Mouse (Mus musculus) midbrain, embryonic 14.5 days (tissue): ENCODE measurements around the gene Agpat3. TPM values are rescaled to one million over a fixed set of nuclear protein-coding genes. Genes with fewer than 3 reads are reported as not detected.

Source experiments
- ATAC-seq: fragments of 200-750 bp; cut with Nextera tagmentation; 2 replicates; pipeline ENCODE4 v1.8.0; 2017; ENCODE audit warnings: moderate number of reproducible peaks, moderate library complexity; ENCODE audit not compliant: low FRiP score, low TSS enrichment
- DNase-seq: peaks from one replicate; pipeline ENCODE4 v3.0.0-alpha.2; 2015
- H3K27ac ChIP-seq: fragments of 300-500 bp; sonication (generic); replicated peaks from 2 replicates; pipeline ENCODE4 v1.5.1; 2014; ENCODE audit warnings: mild to moderate bottlenecking, low read depth, low read length, moderate library complexity
- H3K27me3 ChIP-seq: fragments of 300-500 bp; sonication (generic); 2 replicates; pipeline ENCODE4 v1.6.1; 2014; ENCODE audit warnings: low read length, control low read depth, mixed read lengths; ENCODE audit not compliant: control insufficient read depth, insufficient read depth
- H3K36me3 ChIP-seq: fragments of 300-500 bp; sonication (generic); 2 replicates; pipeline ENCODE4 v1.6.1; 2014; ENCODE audit warnings: low read length, control low read depth; ENCODE audit not compliant: control insufficient read depth, insufficient read depth
- H3K4me1 ChIP-seq: fragments of 300-500 bp; sonication (generic); 2 replicates; pipeline ENCODE4 v1.6.1; 2014; ENCODE audit warnings: mild to moderate bottlenecking, antibody characterized with exemption, low read length, control low read depth; ENCODE audit not compliant: control insufficient read depth, insufficient read depth
- H3K4me2 ChIP-seq: fragments of 300-500 bp; sonication (generic); 2 replicates; pipeline ENCODE4 v1.6.1; 2014; ENCODE audit warnings: mild to moderate bottlenecking, low read length, moderate library complexity
- H3K4me3 ChIP-seq: fragments of 300-500 bp; sonication (generic); replicated peaks from 2 replicates; pipeline ENCODE4 v1.5.1; 2014; ENCODE audit warnings: low read depth, low read length
- H3K9ac ChIP-seq: fragments of 300-500 bp; sonication (generic); replicated peaks from 2 replicates; pipeline ENCODE4 v1.6.1; 2014; ENCODE audit warnings: mild to moderate bottlenecking, low read length, moderate library complexity
- H3K9me3 ChIP-seq: fragments of 300-500 bp; sonication (generic); 2 replicates; pipeline ENCODE4 v1.6.1; 2016; ENCODE audit warnings: low read length, control low read depth, mixed read lengths; ENCODE audit not compliant: control insufficient read depth
- WGBS: fragments of 180-500 bp; shearing (Covaris S2); extraction: QIAGEN DNeasy Blood & Tissue Kit; methylation state at CpG from one replicate; pipeline ENCODE4 v1.1.7; 2014; 5-methylcytosine and 5-hydroxymethylcytosine counted together
- polyA plus RNA-seq: library from polyadenylated mRNA; unstranded; fragments of >200 nt; fragmentation: Nextera tagmentation; extraction: Ambion mirVana; gene quantifications from 2 replicates; pipeline ENCODE4 v1.2.1, GENCODE M21; 2014

Agpat3 gene
- polyA plus RNA-seq, 1 experiment from 2014 or later = 61.4 TPM

DNA sequence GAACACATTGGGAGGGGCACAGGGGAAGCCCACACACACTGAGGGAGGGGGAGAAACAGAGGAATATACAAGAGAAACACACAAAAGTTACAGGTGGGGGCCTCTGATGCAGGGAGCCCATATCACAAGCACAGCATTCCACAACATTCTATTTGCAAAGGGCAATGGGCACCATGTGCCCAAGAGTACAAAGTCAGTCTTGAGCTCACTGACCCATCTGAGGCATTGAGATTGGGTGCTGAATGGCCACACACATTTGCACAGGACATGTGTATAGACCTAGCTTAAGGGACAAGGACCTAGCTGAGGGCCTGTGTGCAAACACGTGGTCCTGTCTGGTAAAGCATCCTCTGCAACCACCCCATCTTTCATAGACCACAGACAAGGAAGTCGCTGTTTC lies 6.8 kb downstream of the Agpat3 start:
- H3K36me3 ChIP-seq = no peaks in the 10 kb centered on the region
- no peaks in the 10 kb centered on the region for H3K27me3 ChIP-seq
- H3K9ac ChIP-seq = no peak overlapping the region
- H3K9me3 ChIP-seq = no peaks in the 10 kb centered on the region
- H3K4me2 ChIP-seq = no peak overlapping the region
- no peak for DNase-seq
- 0 out of 2 replicates have a peak, but pooled peaks cover 4% of the 10 kb centered on the region for H3K4me1 ChIP-seq
- no peak overlapping the region for H3K4me3 ChIP-seq
- ATAC-seq = no peak
- no peak overlapping the region for H3K27ac ChIP-seq
- WGBS = 90% methylated on average over 2 of the region's 2 CpGs

DNA sequence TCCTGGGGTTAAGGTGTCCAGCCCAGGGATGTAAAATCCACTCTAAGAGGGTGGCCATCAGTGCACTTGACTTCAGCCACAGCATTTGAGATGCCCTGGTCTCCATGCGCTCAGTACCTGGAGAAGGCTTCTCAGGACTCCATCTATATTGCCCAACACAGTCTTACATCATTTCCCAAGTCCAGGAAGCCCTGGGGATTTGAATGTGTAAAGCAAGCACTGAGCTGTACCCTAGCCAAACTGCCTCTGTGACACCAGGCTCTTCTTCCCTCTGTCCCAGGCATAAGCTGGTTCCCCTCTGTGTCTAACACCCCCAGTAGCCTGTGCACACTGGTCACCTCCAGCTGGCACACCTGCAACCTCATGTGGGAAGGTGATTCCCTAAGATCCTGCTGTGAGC lies 10.2 kb downstream of the Agpat3 start:
- 100% methylated on average over 1 of the region's 1 CpGs for WGBS
- no peak for DNase-seq
- Histone ChIP-seq H3K9me3 (no peaks in the 10 kb centered on the region), H3K4me3 (no peak overlapping the region), H3K27me3 (no peaks in the 10 kb centered on the region), H3K36me3 (0 out of 2 replicates have a peak, but pooled peaks cover 2% of the 10 kb centered on the region), H3K4me2 (no peak overlapping the region), H3K9ac (no peak overlapping the region), H3K27ac (no peak overlapping the region), H3K4me1 (no peaks in the 10 kb centered on the region)
- no peak for ATAC-seq

DNA sequence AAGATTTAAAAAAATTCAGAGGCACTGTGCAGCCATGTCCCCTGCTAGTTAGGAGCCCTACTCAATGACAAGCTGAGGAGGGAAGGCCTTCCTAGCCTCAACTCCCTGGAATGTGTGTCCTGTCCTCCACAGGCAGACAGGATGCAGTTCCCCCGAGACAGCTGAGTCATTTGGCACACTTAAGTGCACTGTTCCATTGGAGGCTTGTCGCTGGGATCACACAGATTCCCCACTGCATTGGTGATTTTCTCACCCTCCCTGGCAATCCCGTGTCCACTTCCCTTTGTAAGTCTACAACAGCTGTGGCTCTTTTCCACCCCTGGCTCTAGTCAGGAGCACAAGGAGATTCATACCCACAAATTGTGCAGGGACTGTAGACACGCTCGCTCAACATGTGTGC lies 14.1 kb downstream of the Agpat3 start:
- ATAC-seq (no peak), DNase-seq (no peak)
- Histone ChIP-seq H3K27me3 (no peaks in the 10 kb centered on the region), H3K36me3 (0 out of 2 replicates have a peak, but pooled peaks cover 2% of the 10 kb centered on the region), H3K27ac (no peak overlapping the region), H3K4me3 (no peak overlapping the region), H3K9ac (no peak overlapping the region), H3K4me2 (no peak overlapping the region), H3K9me3 (no peaks in the 10 kb centered on the region), H3K4me1 (no peaks in the 10 kb centered on the region)
- 84% methylated on average over 5 of the region's 5 CpGs for WGBS

DNA sequence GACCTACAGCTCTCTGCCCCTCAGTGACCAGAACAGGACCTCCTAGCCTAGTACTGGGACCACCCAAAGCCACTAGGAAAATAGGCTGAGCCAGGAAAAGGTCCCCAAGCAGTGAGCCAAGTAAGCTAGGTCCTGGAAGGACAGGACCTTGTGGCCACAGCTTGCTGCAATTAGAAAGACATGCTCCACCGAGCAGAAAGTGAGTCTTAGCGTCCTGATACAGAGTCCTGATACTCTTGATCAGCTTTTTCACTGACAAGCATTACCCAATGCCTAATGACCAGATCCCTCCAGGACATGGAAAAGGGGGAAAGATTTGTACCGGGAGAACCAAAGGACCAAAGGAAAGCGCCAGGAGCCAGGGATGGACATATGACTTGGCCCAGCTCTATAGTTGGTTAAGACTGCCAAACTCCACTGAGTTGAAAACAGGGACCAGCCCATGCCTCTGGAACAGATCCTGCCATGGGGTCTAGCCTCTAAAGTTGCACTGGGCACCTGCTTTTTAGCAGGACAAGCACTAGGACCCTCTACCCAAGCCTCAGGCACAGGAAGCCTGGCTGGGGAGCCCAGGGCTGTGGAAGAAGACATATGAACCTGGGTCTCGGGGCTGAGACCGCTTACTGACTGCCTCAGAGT lies 17.2 kb downstream of the Agpat3 start:
- no peak overlapping the region for H3K9ac ChIP-seq
- no peak for DNase-seq
- H3K4me2 ChIP-seq = no peak overlapping the region
- no peaks in the 10 kb centered on the region for H3K9me3 ChIP-seq
- H3K27me3 ChIP-seq = no peaks in the 10 kb centered on the region
- no peak for ATAC-seq
- no peaks in the 10 kb centered on the region for H3K4me1 ChIP-seq
- WGBS = 70% methylated on average over 6 of the region's 6 CpGs
- H3K27ac ChIP-seq = no peak overlapping the region
- no peak overlapping the region for H3K4me3 ChIP-seq
- 0 out of 2 replicates have a peak, but pooled peaks cover 1% of the 10 kb centered on the region for H3K36me3 ChIP-seq

DNA sequence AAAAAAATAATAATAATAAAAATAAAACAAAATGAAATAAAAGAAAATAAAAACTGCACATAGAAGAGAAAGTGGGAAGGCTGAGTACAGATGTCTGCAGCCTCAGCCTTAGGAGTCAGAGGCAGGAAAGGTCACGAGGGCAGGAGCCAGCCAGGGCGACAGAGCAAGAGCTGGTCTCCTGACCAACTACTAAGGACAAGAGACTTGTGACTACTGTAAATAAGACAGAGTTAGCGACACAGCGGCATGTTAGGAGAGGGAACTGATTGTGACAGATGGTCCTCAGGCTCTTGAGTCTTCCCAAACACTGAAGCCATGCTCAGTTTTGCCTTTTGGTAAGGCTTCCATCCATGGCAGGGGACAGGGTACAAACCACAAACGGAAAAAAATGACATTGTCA lies 20.7 kb downstream of the Agpat3 start:
- 89% methylated on average over 5 of the region's 5 CpGs for WGBS
- Histone ChIP-seq H3K9me3 (no peaks in the 10 kb centered on the region), H3K27ac (no peak overlapping the region), H3K4me2 (no peak overlapping the region), H3K9ac (no peak overlapping the region), H3K4me3 (no peak overlapping the region), H3K36me3 (peaks cover 13% of the 10 kb centered on the region), H3K4me1 (no peaks in the 10 kb centered on the region), H3K27me3 (no peaks in the 10 kb centered on the region)
- ATAC-seq (no peak), DNase-seq (no peak)

DNA sequence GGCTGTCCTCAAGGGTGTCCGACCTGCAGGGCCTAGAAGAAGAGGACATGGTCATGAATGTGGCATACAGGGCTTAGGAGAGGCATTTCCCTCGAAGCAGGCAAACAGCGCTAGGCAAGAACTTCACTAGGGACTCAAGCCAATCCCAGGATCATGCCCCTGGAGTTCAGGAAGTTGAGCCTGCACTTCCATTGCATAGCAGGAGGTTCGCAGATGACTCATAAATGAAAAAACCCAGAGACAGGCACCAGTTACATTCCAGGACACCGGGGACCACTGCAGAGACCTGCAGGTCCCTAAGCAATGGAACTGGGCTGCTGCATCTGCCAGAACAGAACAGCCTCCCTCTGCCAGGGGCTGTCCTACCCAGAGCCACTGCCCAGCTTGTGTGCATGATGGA lies 23.0 kb downstream of the Agpat3 start:
- H3K4me2 ChIP-seq = no peak overlapping the region
- H3K4me3 ChIP-seq = no peak overlapping the region
- no peaks in the 10 kb centered on the region for H3K9me3 ChIP-seq
- 94% methylated on average over 5 of the region's 5 CpGs for WGBS
- no peak for DNase-seq
- no peak overlapping the region for H3K9ac ChIP-seq
- no peak overlapping the region for H3K27ac ChIP-seq
- no peaks in the 10 kb centered on the region for H3K27me3 ChIP-seq
- ATAC-seq = no peak
- no peaks in the 10 kb centered on the region for H3K4me1 ChIP-seq
- peaks cover 21% of the 10 kb centered on the region for H3K36me3 ChIP-seq

DNA sequence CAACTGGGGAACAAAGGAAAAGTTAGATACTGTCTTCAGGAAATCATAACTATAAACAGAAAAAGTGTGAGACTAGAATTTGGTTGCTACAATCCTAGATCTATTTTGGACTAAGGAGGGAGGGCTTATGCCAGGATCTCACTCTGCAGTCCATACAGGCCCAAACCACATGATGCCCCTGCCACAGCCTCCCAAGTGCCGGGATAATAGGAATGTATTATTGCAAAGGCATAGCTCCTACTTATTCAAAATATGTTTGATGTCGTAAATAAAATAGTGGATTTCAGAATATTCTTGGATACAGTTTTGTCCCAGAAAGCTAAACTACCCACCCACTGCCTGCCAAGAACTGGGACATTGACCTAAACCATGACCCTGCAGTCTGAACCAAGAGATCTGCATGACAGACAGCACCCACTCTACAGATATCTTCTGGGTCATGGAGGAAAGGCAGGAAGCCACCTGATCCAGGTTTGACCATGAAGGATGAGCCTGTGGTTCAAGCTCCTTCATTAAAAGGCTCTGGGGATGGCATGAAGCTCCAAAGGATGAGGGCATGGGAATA lies 24.2 kb downstream of the Agpat3 start:
- no peak overlapping the region for H3K4me2 ChIP-seq
- no peak overlapping the region for H3K9ac ChIP-seq
- H3K4me1 ChIP-seq = no peaks in the 10 kb centered on the region
- H3K27ac ChIP-seq = no peak overlapping the region
- DNase-seq (no peak), ATAC-seq (no peak)
- H3K4me3 ChIP-seq = no peak overlapping the region
- no peaks in the 10 kb centered on the region for H3K9me3 ChIP-seq
- 94% methylated on average over 2 of the region's 2 CpGs for WGBS
- no peaks in the 10 kb centered on the region for H3K27me3 ChIP-seq
- H3K36me3 ChIP-seq = peaks cover 26% of the 10 kb centered on the region

DNA sequence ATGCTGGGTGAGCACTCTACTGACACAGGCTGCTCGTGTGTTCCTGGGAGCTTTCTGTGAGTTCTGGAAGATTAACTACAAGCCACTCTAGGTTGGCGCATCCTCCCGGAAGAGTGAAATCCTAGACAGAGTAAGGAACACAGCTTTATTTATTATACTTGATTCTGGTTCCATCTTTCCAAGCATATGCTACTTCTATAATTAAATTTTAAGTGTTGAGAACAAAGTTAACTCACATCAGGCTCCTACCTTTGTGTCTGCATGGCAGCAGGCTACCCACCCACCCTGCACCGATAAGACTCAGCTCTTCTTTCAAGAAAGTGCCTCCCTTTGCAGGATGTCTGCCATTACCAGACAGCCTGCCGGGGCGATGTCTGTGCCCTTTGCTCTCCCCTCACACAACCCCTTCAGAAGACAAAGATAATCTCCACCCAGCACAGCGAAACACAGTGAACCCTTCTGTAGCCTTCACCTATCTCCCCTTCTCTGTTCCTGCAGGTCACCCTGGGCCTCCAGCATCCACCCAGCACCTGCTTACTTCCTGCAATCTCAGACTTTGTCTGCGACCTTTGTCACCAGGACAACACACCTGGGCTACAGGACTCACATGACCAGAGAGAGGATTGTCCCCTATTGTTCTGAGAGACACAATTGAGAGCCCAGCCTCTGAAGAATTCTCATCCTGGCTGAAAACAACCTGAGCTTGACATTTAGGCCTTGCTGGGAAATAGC lies 26.2 kb downstream of the Agpat3 start:
- H3K9ac ChIP-seq = no peak overlapping the region
- DNase-seq (no peak), ATAC-seq (no peak)
- 82% methylated on average over 8 of the region's 8 CpGs for WGBS
- peaks cover 26% of the 10 kb centered on the region for H3K36me3 ChIP-seq
- H3K4me2 ChIP-seq = no peak overlapping the region
- no peaks in the 10 kb centered on the region for H3K27me3 ChIP-seq
- H3K27ac ChIP-seq = no peak overlapping the region
- no peak overlapping the region for H3K4me3 ChIP-seq
- H3K4me1 ChIP-seq = no peaks in the 10 kb centered on the region
- H3K9me3 ChIP-seq = no peaks in the 10 kb centered on the region
